Mouse (Mus musculus): Measurements from ENCODE around the gene Msn.
"Not testable (repeated sequence)": the region's sequence is repeated elsewhere in the genome, so short reads cannot be mapped to it uniquely, and the experiment has no call there.

Gene Msn

GRCm38 (mm10) chrX:96144960-96145488, 49.2 kb downstream of the Msn start:
- no peak for DNase-seq (ENCODE audit: low spot score)

GRCm38 (mm10) chrX:96148217-96148616, 52.4 kb downstream of the Msn start:
- no peak for DNase-seq (ENCODE audit: low spot score)

GRCm38 (mm10) chrX:96153362-96153761, 57.5 kb downstream of the Msn start:
- DNase-seq (ENCODE audit: low spot score) = no peak

GRCm38 (mm10) chrX:96157936-96158335, 62.1 kb downstream of the Msn start:
- no peak for DNase-seq (ENCODE audit: low spot score)

GRCm38 (mm10) chrX:96162571-96162970, 66.7 kb downstream of the Msn start:
- no peak for DNase-seq (ENCODE audit: low spot score)

GRCm38 (mm10) chrX:96171645-96172388, 76.0 kb downstream of the Msn start:
- no peak for DNase-seq (ENCODE audit: low spot score)

GRCm38 (mm10) chrX:96178437-96178836, 82.6 kb downstream of the Msn start:
- no peak for DNase-seq (ENCODE audit: low spot score)

GRCm38 (mm10) chrX:96184100-96184732, 88.4 kb downstream of the Msn start:
- DNase-seq (ENCODE audit: low spot score) = no peak

GRCm38 (mm10) chrX:96205143-96205542, 109.3 kb downstream of the Msn start:
- DNase-seq (ENCODE audit: low spot score) = not testable (repeated sequence)

GRCm38 (mm10) chrX:96206872-96207271, 111.0 kb downstream of the Msn start:
- DNase-seq (ENCODE audit: low spot score) = no peak

GRCm38 (mm10) chrX:96218088-96218487, 122.2 kb downstream of the Msn start:
- no peak for DNase-seq (ENCODE audit: low spot score)
